ENCODE assay signal across 8 mouse cellular contexts in the genomic region with DNA sequence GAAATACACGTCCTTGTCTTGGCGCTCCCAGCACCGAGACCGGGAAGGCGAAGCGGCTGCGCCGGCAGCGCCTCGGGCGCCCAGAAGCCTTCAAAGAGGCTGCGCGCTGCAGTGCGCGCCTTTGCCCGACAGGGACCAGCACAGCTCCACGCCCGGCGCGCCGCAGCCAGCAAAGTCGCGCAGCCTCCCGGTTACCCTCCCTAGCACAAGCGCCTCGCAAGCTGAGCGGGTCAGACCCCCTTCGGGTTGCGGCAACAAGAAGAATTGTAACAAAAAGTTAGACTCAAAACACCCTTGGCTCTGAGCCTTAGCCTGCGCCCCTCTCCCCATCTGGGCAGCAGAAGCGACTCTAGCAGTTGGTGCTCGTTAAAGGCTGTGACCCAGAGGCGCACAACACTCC. TPM values are rescaled to one million over a fixed set of nuclear protein-coding genes. Genes with fewer than 3 reads are reported as not detected.
A peak's percentile ranks its signal among the peaks of the same experiment; 100 is the strongest.
DNase-seq lines count a peak whose midpoint lies in the region; ATAC-seq and TF ChIP-seq lines count a peak whose summit lies in the region.

No protein-coding gene starts in this region.

- TF ChIP-seq CTCF in heart, postnatal 0 days (IDR thresholded peaks at IDR 0.05; ENCODE audit: low read depth) = peak; percentile 79
- TF ChIP-seq CTCF in lung, embryonic 14.5 days (IDR thresholded peaks at IDR 0.05; ENCODE audit: low read depth) = peak; percentile 85
- peak; percentile 78 for TF ChIP-seq CTCF in olfactory bulb, adult 2 months (IDR thresholded peaks at IDR 0.05; ENCODE audit: insufficient read depth, low read depth, low read length)

- peak; percentile 90 for DNase-seq in CD4-positive, CD25-positive, alpha-beta regulatory T cell, adult 2 months (ENCODE audit: low read depth, low spot score)
- DNase-seq in brain, adult 2 months (ENCODE audit: low read depth, low spot score) = peak; percentile 79
- peak; percentile 71 for DNase-seq in heart, postnatal 0 days (ENCODE audit: low spot score)
- peak; percentile 70 to 89 for DNase-seq in kidney, postnatal 36 days
- peak; percentile 94 for DNase-seq in lung, embryonic 14.5 days
- peak; percentile 85 for DNase-seq in testis, postnatal 10 days (ENCODE audit: low spot score)

- peak overlapping the region; percentile 59 for H3K4me3 ChIP-seq in forebrain, embryonic 12.5 days (replicated peaks)
- H3K4me3 ChIP-seq in heart, postnatal 0 days (ENCODE audit: low read depth, low read length) = peak overlapping the region; percentile 49
- H3K4me3 ChIP-seq in lung, embryonic 14.5 days (ENCODE audit: low read depth, low read length) = peak overlapping the region; percentile 51
- peak overlapping the region; percentile 42 for H3K4me3 ChIP-seq in olfactory bulb, adult 2 months (ENCODE audit: insufficient read depth, low read depth, low read length)

- no peak for TF ChIP-seq POLR2A in olfactory bulb, adult 2 months (IDR thresholded peaks at IDR 0.05; ENCODE audit: insufficient read depth, low read depth, low read length)

- H3K36me3 ChIP-seq in forebrain, embryonic 12.5 days (replicated peaks) = no peaks in the 10 kb centered on the region
- H3K36me3 ChIP-seq in heart, postnatal 0 days (replicated peaks; ENCODE audit: control insufficient read depth, insufficient read depth, low read length) = no peaks in the 10 kb centered on the region
- no peaks in the 10 kb centered on the region for H3K36me3 ChIP-seq in lung, embryonic 14.5 days (ENCODE audit: insufficient read depth)

- no peak overlapping the region for H3K27ac ChIP-seq in forebrain, embryonic 12.5 days
- no peak overlapping the region for H3K27ac ChIP-seq in heart, postnatal 0 days (ENCODE audit: low read depth)
- no peak overlapping the region for H3K27ac ChIP-seq in lung, embryonic 14.5 days (ENCODE audit: low read depth)
- no peak overlapping the region for H3K27ac ChIP-seq in olfactory bulb, adult 2 months (ENCODE audit: insufficient read depth, low read depth, low read length)

- H3K4me1 ChIP-seq in forebrain, embryonic 12.5 days = peaks cover 74% of the 10 kb centered on the region
- H3K4me1 ChIP-seq in heart, postnatal 0 days (ENCODE audit: control insufficient read depth, insufficient read depth) = peaks cover 10% of the 10 kb centered on the region
- H3K4me1 ChIP-seq in lung, embryonic 14.5 days (ENCODE audit: insufficient read depth) = peaks cover 11% of the 10 kb centered on the region; the same call in 1 of the 2 replicates
- H3K4me1 ChIP-seq in olfactory bulb, adult 2 months (ENCODE audit: control insufficient read depth, insufficient read depth, low read length) = peaks cover 36% of the 10 kb centered on the region

- peaks cover 92% of the 10 kb centered on the region for H3K27me3 ChIP-seq in forebrain, embryonic 12.5 days
- H3K27me3 ChIP-seq in heart, postnatal 0 days (ENCODE audit: control insufficient read depth, insufficient read depth, low read length) = peaks cover 78% of the 10 kb centered on the region
- H3K27me3 ChIP-seq in lung, embryonic 14.5 days (ENCODE audit: insufficient read depth, low read length) = peaks cover 92% of the 10 kb centered on the region

- WGBS in forebrain, embryonic 12.5 days = 0% methylated on average over 33 of the region's 33 CpGs
- WGBS in heart, postnatal 0 days = under 1% methylated on average over 33 of the region's 33 CpGs
- WGBS in lung, embryonic 14.5 days = under 1% methylated on average over 33 of the region's 33 CpGs
- under 1% methylated on average over 33 of the region's 33 CpGs for WGBS in olfactory bulb, adult 2 months

- ATAC-seq in forebrain, embryonic 12.5 days (ENCODE audit: low FRiP score) = peak; percentile 67
- peak; percentile 59 for ATAC-seq in heart, postnatal 0 days (ENCODE audit: insufficient read depth, low read depth)
- peak; percentile 50; the same call in 1 of the 2 replicates for ATAC-seq in lung, embryonic 14.5 days (ENCODE audit: insufficient read depth)

- peak overlapping the region; percentile 60 for H3K9ac ChIP-seq in forebrain, embryonic 12.5 days
- 0 out of 2 replicates have a peak overlapping the region, but pooled peaks have one; percentile 19 for H3K9ac ChIP-seq in heart, postnatal 0 days (replicated peaks; ENCODE audit: low read depth, low read length)
- H3K9ac ChIP-seq in lung, embryonic 14.5 days = peak overlapping the region; percentile 23; the same call in 1 of the 2 replicates

- H3K9me3 ChIP-seq in forebrain, embryonic 12.5 days = no peaks in the 10 kb centered on the region
- no peaks in the 10 kb centered on the region for H3K9me3 ChIP-seq in heart, postnatal 0 days (replicated peaks; ENCODE audit: control insufficient read depth, low read length)
- H3K9me3 ChIP-seq in lung, embryonic 14.5 days (ENCODE audit: low read depth, low read length) = no peaks in the 10 kb centered on the region

- no peak for TF ChIP-seq EP300 in heart, postnatal 0 days (IDR thresholded peaks at IDR 0.05; ENCODE audit: low read depth)

- peak overlapping the region; percentile 93 for H3K4me2 ChIP-seq in forebrain, embryonic 12.5 days
- H3K4me2 ChIP-seq in heart, postnatal 0 days (ENCODE audit: low read depth, low read length) = peak overlapping the region; percentile 75
- H3K4me2 ChIP-seq in lung, embryonic 14.5 days = peak overlapping the region; percentile 89

RNA-seq across cellular contexts. Expression of gene Hs3st3b1, which starts 1.6 kb away (rescaled TPM):
- polyA plus RNA-seq in forebrain, embryonic 12.5 days (2016; fragmentation: Nextera tagmentation; extraction: Ambion mirVana) = 8.8 and 9.2 TPM in 2 replicates
- 2.7 and 2.9 TPM in 2 replicates for total RNA-seq in heart, postnatal 0 days (2014; rRNA removed; ENCODE audit: low replicate concordance)
- 0.86 and 1.3 TPM in 2 replicates for polyA plus RNA-seq in heart, postnatal 0 days (2015; fragmentation: Nextera tagmentation; extraction: Ambion mirVana)
- 0.84 and 1.1 TPM in 2 replicates for polyA plus RNA-seq in lung, embryonic 14.5 days (2014; fragmentation: Nextera tagmentation; extraction: Ambion mirVana)
- polyA plus RNA-seq in olfactory bulb, adult 2 months (2012; ENCODE audit: insufficient read depth, insufficient read length, low replicate concordance, missing spikeins) = not detected in 2 replicates
